Mouse (Mus musculus) intestine, embryonic 14.5 days (tissue): ENCODE measurements at regions not wholly inside any gene's neighbourhood (a gene's known extent, or its start where the extent isn't known, plus 50 kb on each side); places are given as distances from the start of the nearest gene placed in this dataset.

Experiments
- ATAC-seq: fragments of 200-750 bp; cut with Nextera tagmentation; replicated peaks from 2 replicates; pipeline ENCODE4 v1.8.0; 2017; ENCODE audit warnings: low read depth, moderate number of reproducible peaks, moderate TSS enrichment, moderate library complexity; ENCODE audit not compliant: low FRiP score, low TSS enrichment
- DNase-seq: peaks from one replicate; pipeline ENCODE4 v3.0.0-alpha.2; 2018; ENCODE audit warnings: low spot score
- H3K27ac ChIP-seq: fragments of 300-500 bp; sonication (generic); 2 replicates; pipeline ENCODE4 v1.5.1; 2014; ENCODE audit warnings: low read depth, mild to moderate bottlenecking, control low read depth
- H3K27me3 ChIP-seq: fragments of 300-500 bp; sonication (generic); replicated peaks from 2 replicates; pipeline ENCODE4 v1.6.1; 2014; ENCODE audit warnings: low read length, control low read depth; ENCODE audit not compliant: control insufficient read depth, insufficient read depth
- H3K36me3 ChIP-seq: fragments of 300-500 bp; sonication (generic); 2 replicates; pipeline ENCODE4 v1.6.1; 2014; ENCODE audit warnings: low read length, control low read depth; ENCODE audit not compliant: control insufficient read depth, insufficient read depth
- H3K4me1 ChIP-seq: fragments of 300-500 bp; sonication (generic); replicated peaks from 2 replicates; pipeline ENCODE4 v1.6.1; 2014; ENCODE audit warnings: low read length, control low read depth, mixed read lengths; ENCODE audit not compliant: control insufficient read depth, insufficient read depth
- H3K4me2 ChIP-seq: fragments of 300-500 bp; sonication (generic); 2 replicates; pipeline ENCODE4 v1.6.1; 2014; ENCODE audit warnings: low read length
- H3K4me3 ChIP-seq: fragments of 300-500 bp; sonication (generic); 2 replicates; pipeline ENCODE4 v1.5.1; 2014; ENCODE audit warnings: low read depth, low read length, control low read depth, mixed read lengths
- H3K9ac ChIP-seq: fragments of 300-500 bp; sonication (generic); 2 replicates; pipeline ENCODE4 v1.6.1; 2014; ENCODE audit warnings: mild to moderate bottlenecking, low read length
- H3K9me3 ChIP-seq: fragments of 300-500 bp; sonication (generic); 2 replicates; pipeline ENCODE4 v1.6.1; 2016; ENCODE audit warnings: low read length, control low read depth; ENCODE audit not compliant: control insufficient read depth
- WGBS: fragments of 180-500 bp; shearing (Covaris S2); extraction: QIAGEN DNeasy Blood & Tissue Kit; methylation state at CpG from one replicate; pipeline ENCODE4 v1.1.7; 2014; 5-methylcytosine and 5-hydroxymethylcytosine counted together

- Histone ChIP-seq H3K27ac (no peak overlapping the region), H3K9me3 (no peaks in the 10 kb centered on the region), H3K4me2 (no peak overlapping the region), H3K9ac (no peak overlapping the region), H3K4me3 (no peak overlapping the region), H3K4me1 (no peaks in the 10 kb centered on the region), H3K27me3 (no peaks in the 10 kb centered on the region), H3K36me3 (no peaks in the 10 kb centered on the region)
- ATAC-seq (no peak), DNase-seq (no peak)
- WGBS = 85% methylated on average over 5 of the region's 5 CpGs
These were observed 186.3 kb downstream of the Synb start for GRCm38 (mm10) chr14:69107796-69108195.

GRCm38 (mm10) chr14:69104646-69105045 is 189.5 kb downstream of the Synb start:
- ATAC-seq = no peak
- no peak overlapping the region for H3K4me2 ChIP-seq
- 80% methylated on average over 4 of the region's 4 CpGs for WGBS
- no peaks in the 10 kb centered on the region for H3K9me3 ChIP-seq
- no peak overlapping the region for H3K4me3 ChIP-seq
- no peaks in the 10 kb centered on the region for H3K36me3 ChIP-seq
- no peaks in the 10 kb centered on the region for H3K27me3 ChIP-seq
- DNase-seq = no peak
- no peaks in the 10 kb centered on the region for H3K4me1 ChIP-seq
- no peak overlapping the region for H3K9ac ChIP-seq
- no peak overlapping the region for H3K27ac ChIP-seq

GRCm38 (mm10) chr14:69103371-69104009 is 190.6 kb downstream of the Synb start:
- 59% methylated on average over 6 of the region's 6 CpGs for WGBS

GRCm38 (mm10) chr14:69100866-69101265 is 193.2 kb downstream of the Synb start:
- Histone ChIP-seq H3K9me3 (no peaks in the 10 kb centered on the region), H3K9ac (no peak overlapping the region)
- 87% methylated on average over 5 of the region's 5 CpGs for WGBS

More at GRCm38 (mm10) chr14:69103371-69104009, 190.6 kb downstream of the Synb start:
- Histone ChIP-seq H3K36me3 (no peaks in the 10 kb centered on the region), H3K4me2 (no peak overlapping the region), H3K9me3 (no peaks in the 10 kb centered on the region), H3K27me3 (no peaks in the 10 kb centered on the region), H3K9ac (no peak overlapping the region), H3K4me1 (no peaks in the 10 kb centered on the region), H3K4me3 (no peak overlapping the region), H3K27ac (no peak overlapping the region)
- DNase-seq = no peak
- peak; percentile 71; the same call in 1 of the 2 replicates for ATAC-seq

GRCm38 (mm10) chr14:69095599-69095998 is 198.5 kb downstream of the Synb start:
- no peak overlapping the region for H3K27ac ChIP-seq
- H3K4me2 ChIP-seq = no peak overlapping the region
- no peaks in the 10 kb centered on the region for H3K36me3 ChIP-seq
- no peak overlapping the region for H3K9ac ChIP-seq
- no peak for ATAC-seq
- no peak overlapping the region for H3K4me3 ChIP-seq
- WGBS = 83% methylated on average over 3 of the region's 3 CpGs
- H3K27me3 ChIP-seq = no peaks in the 10 kb centered on the region
- no peaks in the 10 kb centered on the region for H3K9me3 ChIP-seq
- no peak for DNase-seq
- H3K4me1 ChIP-seq = no peaks in the 10 kb centered on the region

More at GRCm38 (mm10) chr14:69100866-69101265, 193.2 kb downstream of the Synb start:
- ATAC-seq (no peak), DNase-seq (no peak)
- Histone ChIP-seq H3K4me2 (no peak overlapping the region), H3K36me3 (no peaks in the 10 kb centered on the region), H3K4me1 (no peaks in the 10 kb centered on the region), H3K4me3 (no peak overlapping the region), H3K27ac (no peak overlapping the region), H3K27me3 (no peaks in the 10 kb centered on the region)
